Mouse (Mus musculus) forebrain, embryonic 12.5 days (tissue): ENCODE data around the gene Pigv. TPM values are rescaled to one million over a fixed set of nuclear protein-coding genes. Genes with fewer than 3 reads are reported as not detected.
"Not testable (repeated sequence)": the region's sequence is repeated elsewhere in the genome, so short reads cannot be mapped to it uniquely, and the experiment has no call there.

Experiments used
- ATAC-seq: fragments of 200-750 bp; cut with Nextera tagmentation; 2 replicates; pipeline ENCODE4 v1.8.0; 2017; ENCODE audit warnings: moderate TSS enrichment; ENCODE audit not compliant: low FRiP score
- H3K27ac ChIP-seq: fragments of 300-500 bp; sonication (generic); 2 replicates; pipeline ENCODE4 v1.5.1; 2016; ENCODE audit warnings: mild to moderate bottlenecking
- H3K27me3 ChIP-seq: fragments of 300-500 bp; sonication (generic); 2 replicates; pipeline ENCODE4 v1.6.1; 2016; ENCODE audit warnings: mild to moderate bottlenecking
- H3K36me3 ChIP-seq: fragments of 300-500 bp; sonication (generic); replicated peaks from 2 replicates; pipeline ENCODE4 v1.6.1; 2016; ENCODE audit warnings: mild to moderate bottlenecking
- H3K4me1 ChIP-seq: fragments of 300-500 bp; sonication (generic); 2 replicates; pipeline ENCODE4 v1.6.1; 2016
- H3K4me2 ChIP-seq: fragments of 300-500 bp; sonication (generic); 2 replicates; pipeline ENCODE4 v1.6.1; 2016; ENCODE audit warnings: mild to moderate bottlenecking, moderate library complexity
- H3K4me3 ChIP-seq: fragments of 300-500 bp; sonication (generic); replicated peaks from 2 replicates; pipeline ENCODE4 v1.5.1; 2016; ENCODE audit warnings: mild to moderate bottlenecking
- H3K9ac ChIP-seq: fragments of 300-500 bp; sonication (generic); 2 replicates; pipeline ENCODE4 v1.6.1; 2016; ENCODE audit warnings: mild to moderate bottlenecking
- H3K9me3 ChIP-seq: fragments of 300-500 bp; sonication (generic); 2 replicates; pipeline ENCODE4 v1.6.1; 2016
- WGBS: fragments of 180-500 bp; shearing (Covaris S2); methylation state at CpG from one replicate; pipeline ENCODE4 v1.1.7; 2016; 5-methylcytosine and 5-hydroxymethylcytosine counted together
- polyA plus RNA-seq: library from polyadenylated mRNA; unstranded; fragments of >200 nt; fragmentation: Nextera tagmentation; extraction: Ambion mirVana; gene quantifications from 2 replicates; pipeline ENCODE4 v1.2.1, GENCODE M21; 2016

Pigv gene
- polyA plus RNA-seq, 1 experiment from 2014 or later, result 17.3 TPM

- H3K4me3 ChIP-seq, H3K9me3 ChIP-seq, H3K27me3 ChIP-seq, H3K4me2 ChIP-seq, H3K36me3 ChIP-seq, H3K27ac ChIP-seq, ATAC-seq, H3K9ac ChIP-seq, H3K4me1 ChIP-seq: not testable (repeated sequence)
- WGBS, result 96% methylated on average over 5 of the region's 5 CpGs
These were observed 18.4 kb downstream of the Pigv start for GRCm38 (mm10) chr4:133654070-133654469.

GRCm38 (mm10) chr4:133652746-133653145 is 19.7 kb downstream of the Pigv start:
- Histone ChIP-seq H3K36me3 (no peaks in the 10 kb centered on the region), H3K27ac (no peak overlapping the region), H3K4me2 (no peak overlapping the region), H3K27me3 (no peaks in the 10 kb centered on the region), H3K4me1 (0 out of 2 replicates have a peak, but pooled peaks cover 3% of the 10 kb centered on the region), H3K9me3 (no peaks in the 10 kb centered on the region), H3K9ac (no peak overlapping the region), H3K4me3 (no peak overlapping the region)
- ATAC-seq, result no peak
- 79% methylated on average over 10 of the region's 10 CpGs for WGBS

GRCm38 (mm10) chr4:133651986-133652385 is 20.5 kb downstream of the Pigv start:
- Histone ChIP-seq H3K9ac (no peak overlapping the region), H3K4me2 (no peak overlapping the region), H3K36me3 (no peaks in the 10 kb centered on the region), H3K9me3 (no peaks in the 10 kb centered on the region), H3K27me3 (no peaks in the 10 kb centered on the region), H3K4me3 (no peak overlapping the region), H3K27ac (no peak overlapping the region), H3K4me1 (0 out of 2 replicates have a peak, but pooled peaks cover under 1% of the 10 kb centered on the region)
- no peak for ATAC-seq
- 71% methylated on average over 4 of the region's 4 CpGs for WGBS

GRCm38 (mm10) chr4:133651445-133651844 is 21.0 kb downstream of the Pigv start:
- Histone ChIP-seq H3K27ac (no peak overlapping the region), H3K9ac (no peak overlapping the region), H3K27me3 (no peaks in the 10 kb centered on the region), H3K4me2 (no peak overlapping the region), H3K4me3 (no peak overlapping the region), H3K4me1 (no peaks in the 10 kb centered on the region), H3K36me3 (no peaks in the 10 kb centered on the region), H3K9me3 (no peaks in the 10 kb centered on the region)
- WGBS, result 56% methylated on average over 10 of the region's 10 CpGs
- no peak for ATAC-seq

- Histone ChIP-seq H3K9ac (no peak within 1 kb of the TSS), H3K4me1 (no peaks in the 10 kb centered on the region), H3K9me3 (0 out of 2 replicates have a peak, but pooled peaks cover 4% of the 10 kb centered on the region), H3K4me2 (peak within 1 kb of the TSS; percentile 20), H3K27me3 (no peaks in the 10 kb centered on the region), H3K36me3 (no peaks in the 10 kb centered on the region), H3K4me3 (peak within 1 kb of the TSS; percentile 17; the same call in 1 of the 2 replicates), H3K27ac (0 out of 2 replicates have a peak within 1 kb of the TSS, but pooled peaks have one; percentile 19)
- ATAC-seq, result no peak
- 43% methylated on average over 7 of the region's 7 CpGs for WGBS
These were observed 22.3 kb downstream of the Pigv start, which contains the start of gene Zdhhc18 for GRCm38 (mm10) chr4:133649989-133650699. TSS of gene Zdhhc18 (minus strand) at chr4:133650154.

GRCm38 (mm10) chr4:133649464-133649863 is 23.0 kb downstream of the Pigv start:
- H3K9me3 ChIP-seq, H3K36me3 ChIP-seq, H3K4me1 ChIP-seq, H3K27me3 ChIP-seq, H3K4me3 ChIP-seq, ATAC-seq, H3K9ac ChIP-seq: not testable (repeated sequence)
- 88% methylated on average over 5 of the region's 5 CpGs for WGBS
- 0 out of 2 replicates have a peak overlapping the region, but pooled peaks have one; percentile 19 for H3K27ac ChIP-seq
- peak overlapping the region; percentile 20 for H3K4me2 ChIP-seq

GRCm38 (mm10) chr4:133645680-133646079 is 26.8 kb downstream of the Pigv start:
- 46% methylated on average over 21 of the region's 21 CpGs for WGBS
- H3K36me3 ChIP-seq, result no peaks in the 10 kb centered on the region
- H3K27ac ChIP-seq, result no peak overlapping the region
- no peak overlapping the region for H3K9ac ChIP-seq
- peaks cover 5% of the 10 kb centered on the region; the same call in 1 of the 2 replicates for H3K9me3 ChIP-seq
- H3K4me2 ChIP-seq, result no peak overlapping the region
- H3K4me3 ChIP-seq, result no peak overlapping the region
- no peak for ATAC-seq
- H3K27me3 ChIP-seq, result no peaks in the 10 kb centered on the region
- H3K4me1 ChIP-seq, result no peaks in the 10 kb centered on the region

- Histone ChIP-seq H3K4me2 (no peak overlapping the region), H3K4me1 (no peaks in the 10 kb centered on the region), H3K27ac (no peak overlapping the region), H3K9ac (no peak overlapping the region), H3K9me3 (peaks cover 5% of the 10 kb centered on the region; the same call in 1 of the 2 replicates), H3K27me3 (no peaks in the 10 kb centered on the region), H3K36me3 (no peaks in the 10 kb centered on the region), H3K4me3 (no peak overlapping the region)
- no peak for ATAC-seq
- WGBS, result 90% methylated on average over 3 of the region's 3 CpGs
These were observed 27.3 kb downstream of the Pigv start for GRCm38 (mm10) chr4:133645195-133645594.

- Histone ChIP-seq H3K27me3 (no peaks in the 10 kb centered on the region), H3K4me2 (no peak overlapping the region), H3K9ac (no peak overlapping the region), H3K4me1 (peaks cover 28% of the 10 kb centered on the region), H3K27ac (no peak overlapping the region), H3K4me3 (no peak overlapping the region), H3K9me3 (no peaks in the 10 kb centered on the region), H3K36me3 (no peaks in the 10 kb centered on the region)
- ATAC-seq, result no peak
- WGBS, result 82% methylated on average over 5 of the region's 5 CpGs
These were observed 38.4 kb downstream of the Pigv start for GRCm38 (mm10) chr4:133634043-133634410.

- peak overlapping the region; percentile 93 for H3K4me2 ChIP-seq
- 14% methylated on average over 24 of the region's 47 CpGs for WGBS
- H3K9me3 ChIP-seq, result no peaks in the 10 kb centered on the region
- peak overlapping the region; percentile 66 for H3K27ac ChIP-seq
- H3K27me3 ChIP-seq, result no peaks in the 10 kb centered on the region
- H3K9ac ChIP-seq, result peak overlapping the region; percentile 88
- H3K36me3 ChIP-seq, result no peaks in the 10 kb centered on the region
- peak overlapping the region; percentile 79 for H3K4me3 ChIP-seq
- peaks cover 28% of the 10 kb centered on the region for H3K4me1 ChIP-seq
- peak; percentile 91 for ATAC-seq
These were observed 39.0 kb downstream of the Pigv start for GRCm38 (mm10) chr4:133633332-133634042.

- peak overlapping the region; percentile 88 for H3K9ac ChIP-seq
- H3K27me3 ChIP-seq, result no peaks in the 10 kb centered on the region
- peak; percentile 80 for ATAC-seq
- H3K4me3 ChIP-seq, result peak overlapping the region; percentile 79
- peak overlapping the region; percentile 66 for H3K27ac ChIP-seq
- H3K4me1 ChIP-seq, result peaks cover 28% of the 10 kb centered on the region
- H3K4me2 ChIP-seq, result peak overlapping the region; percentile 93
- no peaks in the 10 kb centered on the region for H3K36me3 ChIP-seq
- H3K9me3 ChIP-seq, result no peaks in the 10 kb centered on the region
- 1% methylated on average over 53 of the region's 69 CpGs for WGBS
These were observed 39.7 kb downstream of the Pigv start for GRCm38 (mm10) chr4:133632483-133633327.
